Mouse (Mus musculus) midbrain, embryonic 14.5 days (tissue): Measurements from ENCODE around the gene E130308A19Rik. TPM values are rescaled to one million over a fixed set of nuclear protein-coding genes. Genes with fewer than 3 reads are reported as not detected.

Source experiments
- ATAC-seq: fragments of 200-750 bp; cut with Nextera tagmentation; 2 replicates; pipeline ENCODE4 v1.8.0; 2017; ENCODE audit warnings: moderate number of reproducible peaks, moderate library complexity; ENCODE audit not compliant: low FRiP score, low TSS enrichment
- DNase-seq: peaks from one replicate; pipeline ENCODE4 v3.0.0-alpha.2; 2015
- H3K27ac ChIP-seq: fragments of 300-500 bp; sonication (generic); replicated peaks from 2 replicates; pipeline ENCODE4 v1.5.1; 2014; ENCODE audit warnings: mild to moderate bottlenecking, low read depth, low read length, moderate library complexity
- H3K27me3 ChIP-seq: fragments of 300-500 bp; sonication (generic); 2 replicates; pipeline ENCODE4 v1.6.1; 2014; ENCODE audit warnings: low read length, control low read depth, mixed read lengths; ENCODE audit not compliant: control insufficient read depth, insufficient read depth
- H3K36me3 ChIP-seq: fragments of 300-500 bp; sonication (generic); 2 replicates; pipeline ENCODE4 v1.6.1; 2014; ENCODE audit warnings: low read length, control low read depth; ENCODE audit not compliant: control insufficient read depth, insufficient read depth
- H3K4me1 ChIP-seq: fragments of 300-500 bp; sonication (generic); 2 replicates; pipeline ENCODE4 v1.6.1; 2014; ENCODE audit warnings: mild to moderate bottlenecking, antibody characterized with exemption, low read length, control low read depth; ENCODE audit not compliant: control insufficient read depth, insufficient read depth
- H3K4me2 ChIP-seq: fragments of 300-500 bp; sonication (generic); 2 replicates; pipeline ENCODE4 v1.6.1; 2014; ENCODE audit warnings: mild to moderate bottlenecking, low read length, moderate library complexity
- H3K4me3 ChIP-seq: fragments of 300-500 bp; sonication (generic); replicated peaks from 2 replicates; pipeline ENCODE4 v1.5.1; 2014; ENCODE audit warnings: low read depth, low read length
- H3K9ac ChIP-seq: fragments of 300-500 bp; sonication (generic); replicated peaks from 2 replicates; pipeline ENCODE4 v1.6.1; 2014; ENCODE audit warnings: mild to moderate bottlenecking, low read length, moderate library complexity
- H3K9me3 ChIP-seq: fragments of 300-500 bp; sonication (generic); 2 replicates; pipeline ENCODE4 v1.6.1; 2016; ENCODE audit warnings: low read length, control low read depth, mixed read lengths; ENCODE audit not compliant: control insufficient read depth
- WGBS: fragments of 180-500 bp; shearing (Covaris S2); extraction: QIAGEN DNeasy Blood & Tissue Kit; methylation state at CpG from one replicate; pipeline ENCODE4 v1.1.7; 2014; 5-methylcytosine and 5-hydroxymethylcytosine counted together
- polyA plus RNA-seq: library from polyadenylated mRNA; unstranded; fragments of >200 nt; fragmentation: Nextera tagmentation; extraction: Ambion mirVana; gene quantifications from 2 replicates; pipeline ENCODE4 v1.2.1, GENCODE M21; 2014

Gene E130308A19Rik
- polyA plus RNA-seq, 1 experiment from 2014 or later: 62.2 TPM

DNA sequence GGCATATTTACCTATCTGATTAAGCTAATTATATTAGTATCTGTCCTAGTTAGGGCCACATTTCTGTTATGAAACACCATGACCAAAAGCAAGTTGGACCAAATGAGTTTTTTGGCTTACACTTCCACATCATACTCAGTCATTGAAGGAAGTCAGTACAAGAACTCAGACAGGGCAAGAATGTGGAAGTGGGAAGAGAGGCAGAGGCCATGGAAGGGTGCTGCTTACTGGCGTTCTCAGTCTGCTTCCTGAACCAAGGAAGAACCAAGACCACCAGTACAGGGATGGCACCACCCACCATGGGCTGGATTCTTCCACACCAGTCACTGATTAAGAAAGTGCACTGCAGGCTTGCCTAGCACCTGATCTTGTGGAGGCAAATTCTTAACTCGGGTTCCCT lies 31.4 kb upstream of the E130308A19Rik start:
- H3K36me3 ChIP-seq: 0 out of 2 replicates have a peak, but pooled peaks cover 8% of the 10 kb centered on the region
- no peak overlapping the region for H3K4me2 ChIP-seq
- WGBS: 75% methylated on average over 2 of the region's 2 CpGs
- no peaks in the 10 kb centered on the region for H3K4me1 ChIP-seq
- H3K27me3 ChIP-seq: no peaks in the 10 kb centered on the region
- H3K9ac ChIP-seq: no peak overlapping the region
- DNase-seq (no peak), ATAC-seq (no peak)
- no peaks in the 10 kb centered on the region for H3K9me3 ChIP-seq
- no peak overlapping the region for H3K27ac ChIP-seq
- no peak overlapping the region for H3K4me3 ChIP-seq

DNA sequence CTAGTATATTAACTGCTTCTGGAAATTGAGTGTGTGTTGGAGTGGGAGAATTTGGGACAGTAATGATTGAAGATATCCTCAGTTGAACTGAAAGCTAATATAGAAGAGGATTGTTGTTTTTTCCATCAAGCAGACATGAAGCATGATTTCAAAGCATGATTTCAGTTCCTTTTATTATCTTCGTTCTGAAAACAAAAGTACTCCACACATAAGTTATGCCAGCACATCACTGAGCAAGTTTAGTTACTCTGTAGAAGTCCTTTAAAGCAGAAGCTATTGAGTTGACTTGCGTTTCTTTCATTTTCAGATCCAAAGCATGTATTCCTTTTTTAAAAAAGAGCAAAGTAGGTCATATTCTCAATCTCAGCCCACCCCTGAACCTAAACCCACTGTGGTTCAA lies 29.5 kb upstream of the E130308A19Rik start:
- Histone ChIP-seq H3K27ac (no peak overlapping the region), H3K27me3 (no peaks in the 10 kb centered on the region), H3K36me3 (0 out of 2 replicates have a peak, but pooled peaks cover 12% of the 10 kb centered on the region), H3K9ac (no peak overlapping the region), H3K4me1 (no peaks in the 10 kb centered on the region), H3K4me3 (no peak overlapping the region), H3K9me3 (no peaks in the 10 kb centered on the region), H3K4me2 (no peak overlapping the region)
- DNase-seq: no peak
- ATAC-seq: no peak
- WGBS: 89% methylated on average over 2 of the region's 2 CpGs

DNA sequence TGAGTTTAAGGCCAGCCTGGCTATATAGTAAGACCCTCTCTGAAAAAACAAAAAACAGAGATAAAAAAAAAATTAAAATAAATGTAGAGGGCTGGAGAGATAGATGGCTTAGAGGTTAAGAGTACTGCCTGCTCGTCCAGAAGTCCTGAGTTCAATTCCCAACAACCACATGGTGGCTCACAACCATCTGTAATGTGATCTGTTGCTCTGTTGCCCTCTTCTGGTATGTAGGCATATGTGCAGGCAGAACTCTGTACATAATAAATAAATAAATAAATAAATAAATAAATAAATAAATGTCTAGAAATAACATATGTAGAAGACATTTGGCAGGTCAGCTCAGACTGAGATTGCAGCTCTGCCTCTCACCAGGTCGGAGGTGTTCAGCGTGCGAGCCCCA lies 23.3 kb upstream of the E130308A19Rik start:
- DNase-seq (peak; percentile 13), ATAC-seq (no peak)
- Histone ChIP-seq H3K27ac (no peak overlapping the region), H3K4me2 (no peak overlapping the region), H3K4me1 (no peaks in the 10 kb centered on the region), H3K9me3 (no peaks in the 10 kb centered on the region), H3K4me3 (no peak overlapping the region), H3K9ac (no peak overlapping the region), H3K27me3 (no peaks in the 10 kb centered on the region), H3K36me3 (0 out of 2 replicates have a peak, but pooled peaks cover 7% of the 10 kb centered on the region)
- WGBS: 90% methylated on average over 4 of the region's 4 CpGs

DNA sequence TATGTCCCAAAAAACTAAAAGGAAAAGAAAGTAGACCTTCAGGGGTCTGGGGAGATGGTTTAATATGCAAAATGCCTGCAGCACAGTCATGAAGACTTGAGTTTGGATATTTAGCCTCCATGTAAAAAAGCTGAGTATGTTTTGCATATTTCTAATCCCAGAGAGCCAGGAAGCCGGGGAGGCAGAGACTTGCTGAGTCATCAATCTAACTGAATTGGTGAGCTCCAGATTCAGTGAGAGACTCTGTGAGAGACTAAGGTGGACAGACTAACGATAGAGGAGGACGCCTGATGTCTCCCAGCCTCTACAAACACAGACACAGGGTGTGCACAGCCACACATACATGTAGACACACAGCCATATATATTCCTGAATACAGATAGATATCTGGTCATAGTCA lies 21.1 kb upstream of the E130308A19Rik start:
- DNase-seq (no peak), ATAC-seq (no peak)
- WGBS: 68% methylated on average over 3 of the region's 3 CpGs
- Histone ChIP-seq H3K4me3 (no peak overlapping the region), H3K36me3 (0 out of 2 replicates have a peak, but pooled peaks cover 4% of the 10 kb centered on the region), H3K4me1 (no peaks in the 10 kb centered on the region), H3K27ac (no peak overlapping the region), H3K9ac (no peak overlapping the region), H3K9me3 (no peaks in the 10 kb centered on the region), H3K27me3 (no peaks in the 10 kb centered on the region), H3K4me2 (no peak overlapping the region)

DNA sequence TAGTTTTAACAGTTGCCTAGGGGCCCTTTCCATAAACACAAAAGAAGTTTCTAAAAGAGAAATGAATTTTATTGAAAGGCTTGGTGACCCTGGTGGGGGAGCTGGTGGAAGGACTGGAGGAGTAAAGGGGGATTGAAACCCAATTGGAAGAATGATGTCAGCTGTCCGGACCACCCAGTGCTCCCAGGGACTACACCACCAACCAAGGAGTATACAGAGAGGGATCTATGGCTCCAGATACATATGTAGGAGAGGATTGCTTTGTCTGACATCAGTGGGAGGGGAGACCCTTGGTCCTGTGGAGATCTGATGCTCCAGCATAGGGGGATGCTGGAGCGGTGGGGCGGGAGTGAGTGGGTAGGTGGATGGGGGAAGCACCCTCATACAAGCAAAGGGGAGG lies 20.5 kb upstream of the E130308A19Rik start:
- H3K27ac ChIP-seq: no peak overlapping the region
- ATAC-seq: no peak
- H3K27me3 ChIP-seq: no peaks in the 10 kb centered on the region
- H3K9me3 ChIP-seq: no peaks in the 10 kb centered on the region
- H3K9ac ChIP-seq: no peak overlapping the region
- WGBS: 94% methylated on average over 3 of the region's 3 CpGs
- H3K36me3 ChIP-seq: peaks cover 6% of the 10 kb centered on the region; the same call in 1 of the 2 replicates
- H3K4me3 ChIP-seq: no peak overlapping the region
- H3K4me1 ChIP-seq: no peaks in the 10 kb centered on the region
- no peak overlapping the region for H3K4me2 ChIP-seq
- no peak for DNase-seq

DNA sequence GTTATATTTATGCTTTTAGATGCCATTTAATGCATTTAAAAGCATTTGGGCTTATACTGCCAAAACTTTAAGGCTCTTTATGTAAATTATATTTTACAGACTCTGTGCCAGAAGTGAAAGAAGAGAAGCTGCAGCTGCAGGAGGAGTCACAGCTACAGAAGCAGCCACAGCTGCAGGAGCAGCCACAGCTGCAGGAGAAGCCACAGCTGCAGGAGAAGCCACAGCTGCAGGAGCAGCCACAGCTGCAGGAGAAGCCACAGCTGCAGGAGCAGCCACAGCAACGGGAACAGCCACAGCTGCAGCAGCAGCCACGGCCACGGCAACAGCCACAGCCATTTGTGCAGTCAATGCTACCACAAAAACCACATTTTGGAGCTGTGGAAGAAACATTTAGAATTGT lies 15.6 kb upstream of the E130308A19Rik start:
- no peaks in the 10 kb centered on the region for H3K27me3 ChIP-seq
- H3K36me3 ChIP-seq: peaks cover 9% of the 10 kb centered on the region
- ATAC-seq (no peak), DNase-seq (no peak)
- H3K4me1 ChIP-seq: no peaks in the 10 kb centered on the region
- H3K9ac ChIP-seq: no peak overlapping the region
- WGBS: 74% methylated on average over 3 of the region's 3 CpGs
- no peak overlapping the region for H3K27ac ChIP-seq
- H3K9me3 ChIP-seq: no peaks in the 10 kb centered on the region
- no peak overlapping the region for H3K4me2 ChIP-seq
- H3K4me3 ChIP-seq: no peak overlapping the region

DNA sequence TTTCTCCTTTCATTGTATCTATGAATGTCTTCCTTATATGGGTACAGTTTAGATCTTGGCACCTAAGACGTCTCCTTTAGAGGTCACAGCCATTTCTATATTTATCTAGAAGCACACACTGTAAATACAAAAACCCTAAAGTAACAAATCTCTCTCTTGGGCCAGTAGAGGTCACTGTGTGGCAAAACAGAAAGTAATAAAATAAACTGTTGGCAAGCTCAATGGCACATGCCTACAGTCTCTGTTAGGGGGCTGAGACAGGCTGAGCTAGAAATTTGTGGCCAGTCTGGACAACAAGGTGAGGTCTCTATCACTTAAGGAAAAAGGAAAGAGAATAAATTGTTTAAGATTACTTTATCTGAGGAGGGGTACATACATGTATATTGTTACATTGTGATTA lies 11.0 kb upstream of the E130308A19Rik start:
- no peak overlapping the region for H3K4me2 ChIP-seq
- H3K27ac ChIP-seq: no peak overlapping the region
- no peaks in the 10 kb centered on the region for H3K27me3 ChIP-seq
- H3K9ac ChIP-seq: no peak overlapping the region
- H3K9me3 ChIP-seq: no peaks in the 10 kb centered on the region
- H3K36me3 ChIP-seq: peaks cover 9% of the 10 kb centered on the region
- ATAC-seq (no peak), DNase-seq (peak; percentile 62)
- H3K4me1 ChIP-seq: no peaks in the 10 kb centered on the region
- WGBS: 47% methylated on average over 1 of the region's 1 CpGs
- no peak overlapping the region for H3K4me3 ChIP-seq

DNA sequence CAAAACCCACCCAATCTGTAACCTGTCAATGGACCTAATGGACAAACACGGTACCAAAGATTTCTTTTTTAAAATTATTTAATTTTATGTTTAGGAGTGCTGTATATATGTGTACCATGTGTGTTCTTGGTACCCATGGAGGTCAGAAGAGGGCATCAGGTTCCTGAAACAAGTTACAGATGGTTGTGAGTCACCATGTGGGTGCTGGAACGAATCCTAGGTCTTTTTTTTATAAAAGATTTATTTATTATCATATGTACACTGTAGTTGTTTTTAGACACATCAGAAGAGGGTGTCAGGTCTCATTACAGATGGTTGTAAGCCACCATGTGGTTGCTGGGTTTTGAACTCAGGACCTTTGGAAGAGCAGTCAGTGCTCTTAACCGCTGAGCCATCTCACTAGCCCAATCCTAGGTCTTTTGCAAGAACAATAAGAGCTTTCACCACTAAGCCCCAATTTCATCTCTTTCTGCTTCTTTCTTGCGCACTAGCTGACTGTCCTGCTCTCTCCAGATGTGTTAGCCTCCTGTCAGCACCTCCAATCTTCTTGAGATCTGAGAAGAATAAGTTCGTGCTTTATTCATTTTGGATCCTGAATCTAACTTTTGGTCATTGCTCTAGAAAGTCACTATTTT lies 6.3 kb upstream of the E130308A19Rik start:
- DNase-seq (no peak), ATAC-seq (no peak)
- Histone ChIP-seq H3K4me2 (no peak overlapping the region), H3K36me3 (no peaks in the 10 kb centered on the region), H3K9ac (no peak overlapping the region), H3K27me3 (no peaks in the 10 kb centered on the region), H3K4me3 (no peak overlapping the region), H3K27ac (no peak overlapping the region), H3K9me3 (no peaks in the 10 kb centered on the region), H3K4me1 (no peaks in the 10 kb centered on the region)
- WGBS: 89% methylated on average over 5 of the region's 5 CpGs

DNA sequence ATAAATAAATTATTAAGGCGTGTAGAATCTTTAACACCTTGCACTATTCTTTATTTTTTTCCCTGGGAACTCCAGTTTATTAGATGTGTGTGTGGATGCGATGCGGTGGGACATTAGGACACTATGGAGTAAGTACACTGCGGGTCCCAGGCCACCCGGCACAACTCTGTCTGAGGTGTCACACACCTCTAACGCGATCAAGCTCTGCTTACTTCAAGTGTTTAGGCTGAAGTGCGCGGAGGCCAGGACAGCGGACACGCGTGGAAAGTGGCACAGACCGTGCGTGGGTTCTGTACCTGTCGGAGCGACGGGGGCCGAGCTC lies 374 bp upstream of the E130308A19Rik start:
- Histone ChIP-seq H3K27ac (peak overlapping the region; percentile 93), H3K4me2 (peak overlapping the region; percentile 69)
- WGBS: 2% methylated on average over 18 of the region's 18 CpGs

More for the DNA sequence above, 374 bp upstream of the E130308A19Rik start:
- Histone ChIP-seq H3K4me1 (peaks cover 26% of the 10 kb centered on the region), H3K27me3 (no peaks in the 10 kb centered on the region), H3K36me3 (no peaks in the 10 kb centered on the region), H3K9me3 (no peaks in the 10 kb centered on the region), H3K4me3 (peak overlapping the region; percentile 97), H3K9ac (peak overlapping the region; percentile 92)
- DNase-seq (no peak), ATAC-seq (no peak)
